Mouse (Mus musculus): Measurements from ENCODE around the gene Uspl1. TPM values are rescaled to one million over a fixed set of nuclear protein-coding genes. Genes with fewer than 3 reads are reported as not detected.

The Uspl1 gene
- polyA plus RNA-seq, 3 experiments from 2014 or later = 33.6 to 38.3 (median 34.7) TPM

DNA sequence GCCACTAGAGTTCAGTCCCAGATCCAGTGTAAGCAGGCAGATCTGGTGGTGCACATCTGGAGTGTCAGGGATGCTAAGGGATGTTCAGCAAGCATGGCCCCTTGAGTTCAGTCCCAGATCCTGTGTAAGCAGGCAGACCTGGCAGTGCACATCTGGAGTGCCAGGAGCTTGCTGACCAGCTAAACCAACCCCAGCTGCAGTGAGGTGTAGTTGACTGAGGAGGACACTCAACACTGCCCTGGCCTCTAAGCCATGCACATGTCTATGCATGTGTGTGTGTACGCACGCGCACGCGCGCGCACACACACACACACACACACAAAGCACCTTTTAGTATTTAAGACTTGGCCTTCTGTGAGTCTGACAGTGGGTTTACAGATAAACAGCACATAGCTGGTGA lies 31.4 kb downstream of the Uspl1 start:
- ATAC-seq = no peak

GRCm38 (mm10) chr5:149217524-149218357 lies 33.6 kb downstream of the Uspl1 start:
- no peak for ATAC-seq

DNA sequence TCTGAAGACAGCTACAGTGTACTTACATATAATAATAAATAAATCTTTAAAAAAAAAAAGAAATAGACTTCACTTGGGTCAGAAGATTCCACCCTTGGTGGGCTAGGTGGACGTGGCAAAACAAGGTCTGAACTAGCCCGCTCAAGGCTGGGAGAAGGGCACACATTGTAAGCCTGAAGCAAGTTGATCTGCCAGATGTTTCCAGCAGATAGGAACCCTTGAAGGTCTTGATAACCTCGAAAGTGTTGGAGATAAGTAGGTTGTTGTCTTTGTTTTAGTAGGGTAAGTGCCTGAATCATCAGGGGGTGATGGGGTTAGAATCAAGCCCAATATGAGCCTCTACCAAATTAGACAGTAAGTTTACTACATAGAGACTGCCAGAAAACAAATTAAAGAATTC lies 35.3 kb downstream of the Uspl1 start:
- no peak for ATAC-seq

- ATAC-seq = no peak
Measured at GRCm38 (mm10) chr5:149221355-149221754, 37.2 kb downstream of the Uspl1 start.

GRCm38 (mm10) chr5:149224666-149225065 lies 40.5 kb downstream of the Uspl1 start:
- ATAC-seq = no peak

DNA sequence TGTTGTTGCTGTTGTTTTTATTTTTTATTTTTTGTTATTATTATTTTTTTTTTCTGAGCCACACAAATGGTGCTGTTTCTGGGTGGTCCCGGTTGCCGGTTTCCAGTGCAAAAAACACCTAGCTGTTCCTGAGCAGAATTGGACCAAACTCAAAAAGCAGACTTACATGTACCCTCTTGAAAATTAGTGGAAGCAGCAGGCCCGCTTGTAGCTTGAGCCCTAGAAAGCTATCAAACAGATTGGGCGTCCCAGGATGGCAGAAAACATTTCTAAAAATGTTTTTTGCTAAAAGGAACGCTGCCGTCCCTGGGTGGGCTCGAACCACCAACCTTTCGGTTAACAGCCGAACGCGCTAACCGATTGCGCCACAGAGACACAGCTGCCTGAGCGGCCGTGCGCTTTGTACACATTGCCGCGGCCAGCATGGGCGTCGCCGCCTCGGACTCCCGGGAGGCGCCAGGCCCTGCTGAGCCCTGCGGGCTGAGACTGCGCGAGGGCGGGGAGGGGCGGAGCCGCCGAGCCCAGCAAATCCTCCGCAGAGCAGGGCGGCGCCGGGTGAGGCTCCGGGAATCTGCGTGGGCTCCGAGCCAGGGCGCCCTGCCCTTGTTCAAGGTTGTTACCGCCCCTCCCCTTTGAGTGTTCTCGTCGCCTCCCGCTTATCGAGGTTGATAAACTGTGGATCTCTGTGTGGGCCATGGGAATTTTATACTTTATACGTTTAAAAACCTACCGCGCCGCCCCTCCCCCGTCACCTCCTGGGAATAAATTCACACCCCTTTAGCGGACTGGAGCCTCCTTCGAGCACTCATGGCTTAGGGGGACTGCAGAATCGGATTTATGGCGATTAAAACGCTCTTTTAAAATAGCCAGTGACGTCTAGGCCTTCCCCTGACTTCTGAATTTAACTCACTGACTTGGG lies 44.8 kb downstream of the Uspl1 start:
- ATAC-seq = peak; percentile 96

DNA sequence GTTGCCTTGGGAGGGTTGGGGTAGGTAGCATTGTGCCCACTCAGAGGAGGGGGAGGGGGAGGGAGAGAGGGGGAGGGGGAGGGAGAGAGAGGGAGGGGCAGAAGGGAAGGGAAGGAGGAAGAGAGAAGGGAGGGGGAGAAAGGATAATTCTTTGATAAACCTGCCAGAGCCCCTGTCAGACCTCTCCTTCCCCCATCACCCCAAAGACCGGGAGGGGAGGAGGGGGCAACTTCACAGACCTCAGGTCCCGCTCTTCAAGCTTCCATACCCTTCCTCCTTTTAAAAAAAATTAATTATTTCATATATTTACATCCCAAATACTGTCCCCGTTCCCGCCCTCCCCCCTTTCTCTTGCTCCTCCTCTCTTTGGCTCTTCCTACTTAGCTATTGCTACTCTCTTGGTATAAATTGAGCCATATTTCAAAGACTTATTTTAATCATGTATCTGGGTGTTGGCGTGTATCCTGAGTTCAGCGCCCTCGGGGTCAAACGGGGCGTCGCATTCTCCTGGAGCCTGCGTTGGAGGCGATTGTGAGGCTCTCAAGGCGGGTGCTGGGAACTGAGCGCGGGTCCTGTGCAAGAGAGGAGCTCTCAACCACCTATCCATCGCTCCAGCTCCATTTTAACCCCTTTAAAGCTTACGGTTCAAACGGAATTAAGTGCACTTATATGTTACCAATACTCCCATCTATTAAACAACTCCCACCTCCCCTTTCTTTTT lies 45.6 kb downstream of the Uspl1 start:
- ATAC-seq = no peak

DNA sequence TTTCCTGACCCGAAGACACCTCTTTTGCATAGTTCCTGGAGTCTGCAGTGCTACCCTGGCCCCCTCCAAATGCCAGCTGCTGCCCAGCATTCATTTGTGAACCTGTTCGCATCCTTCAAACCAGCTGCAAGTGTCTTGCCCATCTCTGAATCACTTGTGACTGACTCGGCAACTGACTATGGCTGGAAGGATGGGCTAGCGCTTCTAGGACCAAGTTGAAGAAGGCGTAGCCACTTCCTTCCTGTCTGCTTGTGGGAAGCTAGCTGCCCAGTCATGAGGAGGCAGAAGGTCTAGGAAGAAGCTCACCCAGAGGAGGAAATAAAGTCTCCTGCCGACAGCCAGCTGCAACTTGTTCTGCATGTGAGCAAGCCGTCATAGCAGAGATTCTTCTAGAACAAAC lies 50.9 kb downstream of the Uspl1 start:
- ATAC-seq = peak; percentile 61

DNA sequence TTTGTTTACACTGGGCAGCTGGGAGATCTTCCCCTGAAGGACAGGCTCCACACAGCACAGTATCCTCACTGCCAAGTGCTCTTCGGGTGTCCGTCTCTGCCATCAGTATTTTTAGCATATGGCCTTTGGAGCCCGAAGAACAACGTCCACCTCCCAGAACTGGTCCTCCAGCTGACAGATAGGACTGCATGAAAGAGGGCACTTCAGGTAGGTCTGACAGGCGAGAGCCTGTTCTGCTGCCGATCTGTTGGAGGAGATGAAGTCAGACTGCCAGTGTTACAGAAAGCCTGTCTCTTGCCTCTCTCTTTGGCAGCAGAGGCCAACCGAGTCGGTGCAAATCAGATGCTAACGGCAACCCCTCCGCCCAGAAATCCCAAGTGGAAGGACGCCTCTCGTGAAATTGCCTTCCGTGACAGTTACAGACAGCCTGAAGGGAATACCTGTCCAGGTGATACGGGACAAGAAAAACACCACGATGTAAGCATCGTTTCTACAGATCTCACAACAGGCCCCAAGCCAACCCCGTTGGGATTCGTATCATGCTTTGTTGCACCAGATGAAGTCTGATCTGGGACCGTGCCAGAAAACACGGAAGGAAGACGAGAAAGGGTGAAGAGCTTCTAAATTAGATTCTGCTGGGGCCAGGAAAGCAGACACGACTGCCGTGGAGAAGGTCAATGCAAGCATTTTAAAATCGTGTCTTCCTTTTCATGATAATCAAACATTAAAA lies 53.2 kb downstream of the Uspl1 start:
- no peak for ATAC-seq

DNA sequence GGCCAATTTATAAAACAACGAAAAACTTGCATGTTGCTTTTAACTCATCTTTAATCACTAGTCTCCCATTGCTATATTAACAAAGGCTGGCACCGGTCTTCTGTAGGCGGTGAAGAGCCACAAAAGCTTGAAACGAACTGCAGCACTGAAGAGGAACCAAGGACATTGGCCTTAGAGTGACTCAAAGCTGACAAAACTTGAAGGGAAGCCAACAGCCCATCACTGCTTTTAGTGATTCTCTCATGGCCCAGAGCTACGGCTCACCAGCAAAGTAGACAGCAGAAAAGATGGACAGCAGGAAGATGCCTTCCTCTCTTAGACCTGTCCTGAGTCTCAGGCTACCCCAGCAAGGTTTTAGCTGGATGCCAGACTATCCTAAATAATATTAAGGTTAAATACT lies 58.3 kb downstream of the Uspl1 start:
- ATAC-seq = no peak

DNA sequence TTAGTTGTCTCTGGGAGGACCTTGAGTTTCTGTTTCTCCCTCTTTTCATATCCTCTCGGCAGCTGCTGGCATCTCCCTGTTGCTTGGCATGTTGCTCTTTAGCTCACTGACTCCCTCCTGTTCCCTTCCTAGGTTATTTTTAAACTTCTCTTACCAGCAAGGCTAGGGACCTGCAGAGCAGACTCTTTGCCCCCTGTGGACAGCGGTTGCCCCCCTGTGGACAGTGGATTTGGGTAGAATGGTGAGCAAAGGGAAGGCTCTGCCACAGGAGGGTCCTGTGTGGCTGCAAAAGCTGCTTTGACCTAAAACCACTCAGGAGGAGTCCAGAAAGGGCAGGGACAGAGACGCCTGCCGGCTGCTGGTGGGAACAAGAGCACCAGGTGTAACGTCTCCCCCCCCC lies 58.9 kb downstream of the Uspl1 start:
- no peak for ATAC-seq

DNA sequence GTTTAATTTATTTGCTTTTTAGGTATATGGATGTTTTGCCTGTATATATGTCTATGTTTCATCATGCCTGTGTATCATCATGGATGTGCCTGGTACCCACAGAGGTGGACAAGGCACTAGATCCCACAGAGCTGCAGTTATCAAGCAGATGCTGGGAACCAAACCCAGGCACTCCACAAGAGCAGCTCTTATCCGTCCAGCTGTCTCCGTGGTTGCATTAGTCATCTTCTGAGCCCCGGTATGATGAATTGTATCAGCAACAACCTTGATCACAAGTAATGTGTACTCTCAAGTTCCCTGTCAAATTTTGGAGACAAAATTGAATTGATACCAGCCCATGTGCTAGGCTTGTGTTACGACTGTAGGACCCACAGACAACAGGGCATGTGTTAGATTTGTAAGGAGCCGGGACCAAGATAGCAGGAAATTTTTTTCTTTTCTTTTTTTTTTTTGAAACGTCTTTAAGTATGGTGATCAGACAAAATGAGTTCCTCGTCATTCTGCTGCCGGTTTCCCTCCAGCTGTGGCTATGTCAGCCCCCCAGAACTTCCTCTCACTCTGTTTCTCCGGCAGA lies 61.3 kb downstream of the Uspl1 start:
- ATAC-seq = peak; percentile 17

- ATAC-seq = peak; percentile 96
Measured at GRCm38 (mm10) chr5:149245965-149246470, 61.9 kb downstream of the Uspl1 start.

DNA sequence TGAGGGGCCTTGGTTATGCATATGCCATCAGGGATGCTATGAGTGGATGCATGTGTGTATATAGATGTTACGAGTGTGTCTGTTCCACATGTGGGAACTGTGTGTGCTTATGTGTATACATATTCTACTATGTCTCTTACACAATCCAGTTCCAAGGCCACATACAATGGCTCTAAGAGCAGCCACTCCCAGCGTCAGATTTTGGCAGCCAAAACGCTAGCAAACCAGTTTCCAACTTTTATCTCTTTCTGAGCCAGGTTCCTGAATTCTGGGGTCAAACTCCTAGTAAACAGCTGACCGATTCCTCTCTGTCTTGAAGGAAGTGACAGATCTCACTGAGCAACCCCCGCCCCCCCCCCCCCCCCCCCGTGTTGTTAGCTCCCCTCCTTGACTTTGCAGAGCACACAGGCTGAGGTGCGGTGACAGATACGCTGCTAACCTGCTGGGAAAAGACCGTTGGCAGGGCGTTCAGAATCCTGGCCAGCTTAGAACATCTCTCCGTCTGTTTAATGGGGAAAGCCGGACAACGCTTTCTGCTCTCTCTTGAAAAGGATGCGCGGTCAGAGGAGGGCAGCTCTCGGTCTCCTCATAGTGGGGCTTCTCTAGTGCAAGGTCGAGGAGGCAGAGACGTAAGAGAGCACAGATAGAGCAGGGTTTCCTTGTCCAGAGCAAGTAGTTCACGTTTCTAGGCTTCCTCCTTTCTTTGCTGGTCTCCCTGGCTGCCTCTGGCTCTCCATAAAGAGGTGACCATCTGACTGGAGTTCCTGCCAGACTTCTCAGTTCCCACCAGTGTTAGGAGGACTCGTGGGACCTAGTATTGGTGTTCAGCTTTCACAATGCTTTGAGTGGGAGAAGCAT lies 63.1 kb downstream of the Uspl1 start:
- ATAC-seq = no peak

- ATAC-seq = no peak
Measured at GRCm38 (mm10) chr5:149252303-149252702, 68.2 kb downstream of the Uspl1 start.

GRCm38 (mm10) chr5:149253491-149253890 lies 69.3 kb downstream of the Uspl1 start:
- no peak for ATAC-seq

- no peak for ATAC-seq
Measured at GRCm38 (mm10) chr5:149255522-149255921, 71.4 kb downstream of the Uspl1 start.

DNA sequence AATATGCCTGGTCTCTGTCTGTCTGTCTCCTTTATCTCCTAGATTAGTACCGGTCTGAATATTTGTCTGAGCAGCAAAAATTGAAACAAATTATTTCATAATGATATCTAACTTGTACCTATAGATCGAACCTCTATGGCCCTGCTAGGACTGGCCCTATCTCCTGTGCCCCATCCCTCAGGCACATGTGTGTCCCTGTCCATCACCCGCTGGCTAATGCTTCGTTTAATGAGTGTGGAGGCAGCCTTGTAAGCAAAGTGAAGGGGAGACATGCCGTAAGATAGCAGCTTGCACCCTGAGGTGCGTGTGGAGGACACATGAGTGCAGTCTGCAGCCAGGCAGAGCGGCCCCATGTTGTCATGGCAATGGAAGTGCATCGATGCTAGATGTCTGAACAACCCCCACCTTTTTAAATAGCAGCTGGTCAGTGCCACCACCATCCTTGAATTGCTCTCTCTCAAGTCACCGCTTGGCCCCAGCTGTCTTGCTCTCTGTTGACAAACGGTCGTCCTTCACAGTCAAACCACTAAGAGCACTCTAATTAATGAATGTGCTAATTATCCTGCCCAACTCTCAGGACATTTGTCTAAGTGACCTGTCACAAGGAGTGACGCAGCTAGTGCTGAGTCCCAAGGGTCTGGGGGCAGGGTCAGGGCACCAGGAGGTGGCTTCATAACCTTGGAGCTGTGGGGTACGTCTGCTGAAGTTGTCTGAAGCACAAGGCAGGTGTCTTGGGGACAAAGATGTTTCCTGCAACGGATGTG lies 73.5 kb downstream of the Uspl1 start:
- no peak for ATAC-seq

- no peak for ATAC-seq
Measured at GRCm38 (mm10) chr5:149259093-149259492, 74.9 kb downstream of the Uspl1 start.

DNA sequence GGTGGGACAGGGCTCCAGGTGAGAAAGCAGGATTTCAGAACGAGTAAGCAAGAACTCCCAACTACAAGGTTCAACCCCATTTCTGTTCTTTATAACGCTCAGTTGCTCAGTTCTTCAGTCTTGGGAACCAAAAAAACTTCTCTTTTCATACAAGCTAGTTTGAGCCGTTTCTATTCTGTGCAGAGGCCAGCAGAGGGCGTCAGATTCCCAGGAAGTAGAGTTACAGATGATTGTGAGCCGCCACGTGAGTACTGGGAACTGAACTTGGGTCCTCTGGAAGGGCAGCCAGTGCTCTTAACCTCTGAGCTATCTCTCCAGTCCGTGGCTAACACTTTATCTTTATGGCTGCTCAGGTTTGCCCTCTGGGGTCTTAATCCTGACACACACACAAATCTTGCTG lies 77.3 kb downstream of the Uspl1 start:
- ATAC-seq = no peak
